Mouse (Mus musculus) bone marrow macrophage, adult 2 months (primary cell): ENCODE data around the gene Dmpk.

ENCODE experiments used
- CTCF ChIP-seq: IDR thresholded peaks from 2 replicates; pipeline ENCODE4 v1.5.1; 2012; ENCODE audit warnings: low read depth, mild to moderate bottlenecking, low read length, moderate library complexity
- POLR2A ChIP-seq: IDR thresholded peaks from 2 replicates; pipeline ENCODE4 v1.6.1; 2012; ENCODE audit warnings: mild to moderate bottlenecking, low read depth, low read length, borderline replicate concordance

DNA sequence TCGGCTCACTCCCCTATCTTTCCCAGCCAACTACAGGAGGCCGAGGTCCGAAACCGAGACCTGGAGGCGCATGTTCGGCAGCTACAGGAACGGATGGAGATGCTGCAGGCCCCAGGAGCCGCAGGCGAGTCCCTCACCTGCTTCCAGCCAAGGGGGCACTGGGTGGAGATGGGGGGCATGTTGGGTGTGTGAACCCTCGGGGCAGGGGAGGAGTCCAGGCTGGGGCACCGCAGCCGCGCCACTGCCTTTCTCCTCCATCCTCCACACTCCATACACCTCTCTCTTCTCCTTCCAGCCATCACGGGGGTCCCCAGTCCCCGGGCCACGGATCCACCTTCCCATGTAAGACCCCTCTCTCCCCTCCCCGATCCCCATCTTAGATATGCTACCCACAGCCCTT lies 8.3 kb downstream of the Dmpk start:
- TF ChIP-seq CTCF (no peak), POLR2A (no peak)
